Mouse (Mus musculus): ENCODE measurements around the gene Ttc28.

GRCm38 (mm10) chr5:111123050-111123746, 243.6 kb downstream of the Ttc28 start:
- TF ChIP-seq CTCF (IDR thresholded peaks at IDR 0.05; ENCODE audit: borderline replicate concordance, insufficient read depth, low read depth, low read length) = no peak
- no peak for TF ChIP-seq POLR2A (IDR thresholded peaks at IDR 0.05; ENCODE audit: borderline replicate concordance, insufficient read depth, low read length)
